Mouse (Mus musculus) olfactory bulb, adult 2 months (tissue): ENCODE data around the gene Bpi.

Experiments used
- CTCF ChIP-seq: fragments of 200-500 bp; IDR thresholded peaks from 2 replicates; pipeline ENCODE4 v1.5.1; 2012; ENCODE audit warnings: low read depth, mild to moderate bottlenecking, low read length, moderate library complexity; ENCODE audit not compliant: insufficient read depth
- POLR2A ChIP-seq: fragments of 200-500 bp; IDR thresholded peaks from 2 replicates; pipeline ENCODE4 v1.6.1; 2012; ENCODE audit warnings: mild to moderate bottlenecking, low read depth, low read length, moderate library complexity; ENCODE audit not compliant: insufficient read depth

DNA sequence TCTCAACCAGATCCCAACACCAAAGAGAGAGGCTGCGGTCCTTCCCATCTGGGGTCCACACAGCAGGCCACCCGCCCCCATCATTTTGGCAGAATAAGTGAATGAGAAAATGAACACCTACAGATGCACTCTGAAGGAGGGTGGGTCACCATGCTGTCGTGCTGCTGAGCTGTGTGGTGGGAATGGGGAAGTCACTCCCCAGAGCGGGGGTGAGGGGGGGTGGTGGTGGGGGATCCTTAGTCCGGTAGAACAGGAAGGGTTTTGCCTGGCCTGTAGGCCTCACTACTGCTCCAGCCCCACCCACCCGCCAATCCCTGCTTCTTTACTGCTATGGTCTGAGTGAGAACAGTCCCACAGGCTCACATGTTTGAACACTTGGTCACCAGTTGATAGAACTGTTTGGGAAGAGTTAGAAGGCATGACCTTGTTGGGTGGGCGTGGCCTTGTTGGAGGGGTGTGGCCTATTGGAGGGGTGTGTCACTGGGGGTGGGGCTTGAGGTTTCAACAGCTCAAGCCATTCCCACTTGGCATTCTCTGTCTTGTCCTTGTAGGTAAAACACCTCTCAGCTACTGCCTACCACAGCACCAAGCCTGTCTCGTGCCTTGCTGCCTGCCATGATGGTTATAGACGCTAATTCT lies 36.3 kb upstream of the Bpi start:
- TF ChIP-seq POLR2A (no peak), CTCF (no peak)
